Mouse (Mus musculus) right cerebral cortex, postnatal 25 days (tissue): ENCODE measurements at regions not wholly inside any gene's neighbourhood (a gene's known extent, or its start where the extent isn't known, plus 50 kb on each side); places are given as distances from the start of the nearest gene placed in this dataset.

Experiments used
- DNase-seq: peaks from one replicate; pipeline ENCODE4 v3.0.0; 2022

DNA sequence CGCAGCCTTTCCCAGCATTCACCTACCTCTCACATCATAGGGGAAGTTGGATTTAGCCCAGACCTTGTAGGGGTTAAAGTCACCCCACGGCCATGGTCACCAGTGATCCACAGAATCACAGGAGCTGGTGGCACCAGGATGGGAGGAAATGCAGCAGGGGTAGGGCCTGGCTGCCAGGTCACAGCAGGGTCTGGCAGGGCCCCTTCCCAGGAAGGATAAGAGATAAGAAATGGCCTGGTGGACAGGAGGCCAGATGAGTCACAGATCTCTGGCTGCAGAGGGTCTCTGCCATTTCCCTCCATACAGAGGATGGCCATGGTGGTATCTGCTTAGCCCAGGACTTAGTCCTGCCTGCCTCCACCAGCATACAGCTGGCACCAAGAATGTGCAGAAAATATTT lies 103.0 kb downstream of the Cstad start:
- DNase-seq, result no peak

DNA sequence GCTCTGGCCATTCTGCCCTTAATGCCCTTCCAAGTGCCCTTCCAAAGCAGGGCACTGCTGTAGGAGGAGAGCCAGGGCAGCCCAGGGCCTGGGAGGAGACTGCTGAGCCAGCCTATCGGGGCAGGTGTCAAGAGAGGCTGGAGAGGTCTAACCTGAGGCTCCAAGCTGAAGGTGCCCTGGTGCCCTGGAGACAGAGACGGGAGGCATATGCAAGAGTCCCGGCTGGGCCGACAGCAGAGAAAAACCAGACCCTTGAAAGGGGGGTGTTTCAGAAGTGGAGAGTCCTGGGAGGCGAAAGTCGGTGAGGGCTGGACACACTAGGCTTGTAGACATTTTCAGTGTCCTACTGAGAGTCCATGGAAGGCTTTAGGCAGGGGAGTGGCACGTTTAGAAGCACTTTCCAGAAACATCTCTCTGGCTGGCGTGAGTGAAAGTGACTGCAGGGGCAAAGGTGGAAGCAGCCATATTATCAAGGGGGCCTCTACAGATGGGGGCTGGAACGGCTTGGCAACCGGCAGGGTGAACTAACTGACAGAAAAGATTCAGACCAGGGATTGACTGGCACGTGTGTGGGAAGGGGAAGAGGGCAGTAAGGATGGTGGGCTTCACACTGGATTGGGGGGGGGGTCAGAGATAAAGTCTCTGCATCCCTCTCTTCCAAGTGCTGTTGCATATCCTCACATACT lies 101.1 kb downstream of the Cstad start:
- no peak for DNase-seq

DNA sequence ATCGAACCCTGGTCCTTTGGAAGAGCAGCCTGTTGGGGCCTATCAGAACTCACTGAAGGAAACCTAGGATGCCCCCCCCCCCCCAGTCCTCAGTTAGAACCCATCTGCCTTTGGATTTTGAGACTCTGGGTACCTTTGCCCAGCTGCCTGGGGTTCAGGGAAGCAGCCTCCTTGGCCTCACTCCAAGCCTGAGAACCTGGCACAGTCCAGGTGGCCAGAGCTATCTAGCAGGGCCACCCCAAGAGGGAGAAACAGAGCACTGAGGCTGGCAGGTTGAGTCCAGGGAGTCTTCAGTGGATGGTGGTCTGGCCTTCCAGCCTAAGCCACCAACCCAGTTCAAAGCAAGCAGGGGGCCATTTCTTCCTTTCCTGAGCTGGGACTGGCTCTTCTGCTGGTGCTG lies 100.2 kb downstream of the Cstad start:
- no peak for DNase-seq

DNA sequence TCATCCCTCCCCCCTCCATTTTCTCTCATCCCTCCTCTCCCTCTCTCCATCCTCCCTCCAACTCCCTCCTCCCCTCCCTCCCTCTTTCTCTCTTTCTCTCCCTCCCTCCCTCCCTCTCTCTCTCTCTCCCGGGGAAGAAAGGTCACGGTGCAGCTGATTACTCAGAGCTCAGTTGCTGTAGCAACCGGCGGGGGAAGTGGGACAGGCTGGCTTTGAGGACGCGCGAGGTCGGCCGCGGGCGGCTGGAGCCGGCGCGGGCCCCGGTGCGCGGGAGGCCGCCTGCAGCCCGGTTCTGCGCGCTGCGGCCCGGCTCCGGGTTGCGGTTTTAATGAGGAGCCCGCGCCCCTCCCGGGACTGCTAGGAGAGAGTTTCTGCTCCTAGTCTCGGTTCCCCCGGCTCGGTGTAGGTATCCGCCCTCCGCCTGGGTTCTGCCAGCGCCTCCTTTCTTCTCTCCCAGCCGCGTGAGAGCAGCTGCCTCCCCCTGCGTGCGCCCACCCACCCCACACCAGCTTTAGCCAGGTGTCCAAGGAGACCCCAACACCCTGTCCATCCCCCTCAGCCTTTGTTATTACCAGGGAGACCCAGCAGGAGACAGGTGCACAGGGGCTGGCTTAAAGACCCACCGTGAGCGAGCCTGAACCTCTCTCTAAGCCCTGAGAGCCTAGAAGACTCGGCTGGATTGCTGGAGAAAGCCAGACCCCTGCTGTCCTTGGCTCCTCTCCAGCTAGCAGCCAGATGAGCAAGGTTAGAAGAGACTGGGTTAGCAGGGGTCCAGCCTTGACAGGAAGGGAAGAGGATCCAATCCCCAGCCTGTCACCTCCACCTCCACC lies 98.6 kb downstream of the Cstad start:
- DNase-seq, result peak; percentile 89

DNA sequence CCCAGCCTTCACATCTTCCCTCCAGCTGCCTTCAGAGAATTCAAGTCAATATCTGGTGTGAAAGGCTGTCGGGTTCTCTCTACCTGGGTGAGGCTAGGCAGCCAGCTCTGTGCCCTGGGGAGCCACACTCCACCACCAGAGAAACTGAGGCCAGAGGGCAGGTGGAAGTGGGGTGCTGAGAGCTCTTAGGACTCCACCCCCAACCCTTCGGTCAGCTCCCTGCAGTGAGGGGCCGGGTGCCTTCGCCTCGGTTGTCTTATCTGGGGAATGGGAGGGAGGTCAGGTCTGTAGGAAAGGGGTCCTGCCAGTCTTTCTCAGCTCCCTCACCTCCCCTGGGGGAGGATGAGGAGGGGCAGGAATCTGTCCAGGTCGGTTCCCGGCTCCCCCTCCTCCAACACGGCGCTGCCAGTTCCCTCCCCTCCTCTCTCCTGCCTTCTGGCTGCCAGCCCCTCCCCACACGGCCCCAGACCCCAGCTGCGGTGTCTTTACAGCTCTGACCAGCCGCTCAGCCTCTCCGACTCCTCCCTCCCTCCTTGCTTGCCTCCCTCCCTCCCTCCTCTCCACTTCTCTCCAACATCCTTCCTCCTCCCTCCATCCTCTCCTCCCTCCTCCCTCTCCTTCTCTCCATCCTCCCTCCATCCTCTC lies 97.8 kb downstream of the Cstad start:
- DNase-seq, result peak; percentile 64

DNA sequence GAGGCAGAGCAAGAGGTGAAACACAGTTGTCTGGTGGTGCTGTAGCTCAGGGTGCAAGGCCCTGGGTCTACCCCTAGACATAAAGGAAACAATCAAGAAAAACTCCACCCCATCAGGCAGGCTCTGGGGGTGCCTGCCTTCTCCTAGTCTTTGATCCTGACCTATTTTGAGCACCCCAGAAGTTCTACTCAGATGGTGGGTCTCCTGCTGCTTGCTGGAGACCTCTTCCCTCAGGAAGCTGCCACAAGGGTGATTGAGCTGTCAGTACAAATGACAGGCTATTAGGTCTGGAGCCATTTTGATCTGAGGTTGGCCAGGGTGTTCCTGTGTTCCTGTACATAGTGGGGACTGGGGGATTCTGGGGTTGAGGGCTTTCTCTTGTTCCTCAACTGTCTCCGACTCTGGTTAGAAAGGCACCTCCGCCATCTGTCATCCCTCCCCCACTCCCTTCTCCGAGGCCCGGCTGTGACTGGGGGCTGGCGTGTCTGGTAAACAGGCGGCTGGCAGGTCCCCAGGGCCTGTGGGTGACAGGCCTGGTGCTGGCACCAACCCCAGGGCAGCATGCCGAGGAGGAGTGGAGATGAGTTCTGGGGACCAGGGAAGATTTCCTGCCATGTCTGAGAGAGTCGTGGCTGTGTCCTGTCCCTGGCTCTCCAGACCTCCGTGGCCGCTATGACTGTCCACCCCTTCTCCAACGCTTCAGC lies 97.2 kb downstream of the Cstad start:
- DNase-seq, result peak; percentile 88

DNA sequence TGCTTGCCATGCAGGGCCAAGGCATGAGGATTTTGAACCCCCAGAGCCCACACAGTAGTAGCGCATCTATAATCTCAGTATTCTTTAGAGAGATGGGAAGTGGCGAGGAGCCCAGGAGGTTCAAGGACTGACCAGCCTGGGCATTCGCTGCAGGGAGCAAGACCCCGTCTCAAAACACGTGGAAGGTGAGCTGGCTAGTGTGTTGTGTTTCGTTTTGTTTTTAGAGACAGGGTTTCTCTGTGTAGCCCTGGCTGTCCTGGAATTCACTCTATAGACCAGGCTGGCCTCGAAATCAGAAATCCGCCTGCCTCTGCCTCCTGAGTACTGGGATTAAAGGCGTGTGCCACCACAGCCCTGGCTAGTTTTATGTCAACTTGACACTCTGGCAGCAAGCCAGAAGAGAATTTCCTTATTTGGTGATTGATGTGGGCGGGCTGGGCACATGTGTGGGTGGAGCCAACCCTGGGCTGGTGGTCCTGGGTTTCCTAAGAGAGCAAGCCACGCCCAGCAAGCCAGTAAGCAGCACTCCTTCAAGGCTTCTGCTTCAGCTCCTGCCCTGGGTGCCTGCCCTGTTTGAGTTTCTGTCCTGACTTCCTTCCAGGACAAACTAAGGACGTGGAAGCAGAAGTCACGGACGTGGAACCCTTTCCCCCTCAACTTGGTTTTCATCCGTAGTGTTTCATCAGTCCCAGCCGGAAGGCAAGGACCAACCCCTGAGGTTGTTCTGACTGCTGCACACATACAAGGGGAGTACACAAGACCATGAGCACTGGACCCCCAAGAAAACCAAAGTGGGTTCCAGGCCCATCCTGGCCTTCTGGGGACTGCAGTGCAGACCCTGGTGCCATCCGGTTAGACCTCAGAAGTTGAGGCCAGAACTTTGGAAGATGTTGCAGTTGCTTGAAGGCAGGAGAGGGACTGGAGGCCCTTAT lies 96.4 kb downstream of the Cstad start:
- DNase-seq, result no peak

DNA sequence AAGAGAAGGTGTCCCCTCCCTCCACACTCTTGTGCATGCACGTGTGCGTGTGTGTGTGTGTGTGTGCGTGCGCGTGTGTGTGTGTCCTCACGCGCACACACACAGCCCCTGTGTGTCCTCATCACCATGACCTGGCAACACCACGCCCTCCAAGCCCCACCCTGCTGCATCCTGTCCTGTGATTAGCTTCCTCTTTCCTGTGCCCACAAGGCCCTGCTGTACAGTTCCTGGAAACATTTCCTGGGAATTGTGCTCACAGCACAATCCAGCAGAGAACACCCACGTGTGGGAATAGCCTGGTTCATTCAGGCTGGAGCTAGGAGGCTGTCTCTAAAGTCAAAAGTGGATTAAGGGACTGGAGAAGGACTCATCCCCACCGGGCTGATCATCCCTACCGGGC lies 95.5 kb downstream of the Cstad start:
- DNase-seq, result no peak

DNA sequence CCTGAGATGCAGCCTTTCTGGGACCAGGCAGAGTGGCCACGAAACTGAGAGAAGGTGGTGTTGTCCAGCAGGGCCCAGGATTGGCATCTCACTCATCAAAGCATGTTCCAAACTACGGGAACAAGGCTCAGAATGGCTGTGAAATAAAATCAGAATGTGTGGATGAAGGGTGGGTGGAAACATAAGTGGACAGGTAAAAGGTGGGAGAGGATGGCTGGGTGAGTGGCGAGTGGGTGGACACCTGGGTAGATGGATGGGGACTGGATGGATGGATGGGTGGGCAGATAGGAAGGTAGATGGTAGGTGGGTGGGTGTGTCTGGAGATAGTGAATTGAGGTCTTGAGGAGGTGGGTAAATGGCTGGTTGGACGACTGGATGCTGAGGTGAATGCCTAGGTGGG lies 93.6 kb downstream of the Cstad start:
- DNase-seq, result no peak

DNA sequence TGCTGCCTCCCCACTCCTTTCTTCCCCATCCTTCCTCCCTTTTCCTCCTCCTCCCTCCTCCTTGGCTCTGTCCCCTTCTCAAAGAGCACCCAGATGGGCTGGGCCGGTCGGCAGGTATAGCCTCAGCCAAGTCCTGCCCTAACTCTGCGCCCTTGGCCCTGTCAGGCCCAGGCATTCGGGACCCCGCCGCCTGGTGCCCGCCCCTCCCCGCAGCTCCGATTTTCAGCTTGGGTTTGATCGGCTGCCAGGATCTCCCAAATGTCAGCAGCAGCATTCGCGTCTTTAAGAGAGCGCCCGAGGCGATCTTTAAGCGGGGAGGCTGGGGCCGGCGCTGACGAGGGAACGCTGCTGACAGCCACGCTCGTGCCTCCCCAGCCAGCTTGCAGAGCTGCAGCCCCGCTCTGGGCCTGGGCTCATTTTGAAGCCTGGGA lies 92.3 kb downstream of the Cstad start:
- DNase-seq, result peak; percentile 67

DNA sequence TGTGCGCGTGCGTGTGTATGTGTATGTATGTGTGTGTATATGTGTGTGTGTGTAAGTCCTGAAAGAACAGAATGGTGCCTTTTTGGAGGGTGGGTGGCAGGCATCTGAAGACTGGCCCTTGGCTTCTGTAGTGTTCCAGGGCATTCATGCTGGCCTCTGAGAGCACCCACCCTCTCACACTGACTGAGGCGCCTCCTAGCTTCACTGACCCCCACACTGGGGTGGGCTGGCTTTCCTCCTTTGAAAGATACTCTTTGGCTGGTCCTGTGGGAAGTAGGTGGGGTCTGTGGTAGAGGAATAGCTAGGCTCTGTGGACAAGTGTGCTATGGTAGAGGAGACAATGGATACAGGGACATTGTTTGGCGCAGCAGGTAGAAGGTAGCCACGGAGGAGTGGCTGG lies 91.5 kb downstream of the Cstad start:
- DNase-seq, result no peak

DNA sequence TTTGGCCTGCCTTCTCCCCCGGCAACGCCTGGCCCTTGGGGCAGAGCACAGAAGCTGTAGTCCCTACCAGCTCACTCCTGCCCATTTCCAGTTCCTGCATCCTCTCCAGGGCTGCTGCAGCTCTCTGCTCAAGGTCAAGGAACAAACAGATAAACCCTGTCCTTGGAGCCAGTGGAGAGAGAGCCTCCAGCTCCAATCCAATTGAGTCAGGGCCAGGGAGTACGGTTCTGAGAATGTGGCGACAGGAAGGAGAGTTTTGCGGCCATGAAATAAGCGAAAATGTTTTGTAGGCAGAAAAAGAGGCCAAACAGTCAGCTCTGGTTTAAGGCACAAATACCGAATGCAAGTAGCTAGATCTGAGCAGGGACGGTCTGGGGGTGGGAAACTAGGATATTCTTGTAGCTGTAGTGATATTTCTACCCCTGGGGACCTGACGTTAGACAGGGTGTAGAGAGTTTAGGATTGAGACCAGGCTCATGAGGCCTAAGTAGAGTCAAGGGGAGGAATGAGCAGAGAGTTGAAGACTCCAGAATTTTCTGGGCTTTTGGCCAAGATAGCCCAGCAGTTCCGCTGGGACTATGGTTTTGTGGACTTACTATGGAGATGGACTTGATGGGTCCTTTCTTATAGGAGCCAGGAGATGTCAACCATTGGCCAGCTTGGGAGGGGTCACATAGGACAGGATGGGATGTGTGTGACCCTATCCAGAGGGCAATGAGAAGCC lies 90.5 kb downstream of the Cstad start:
- no peak for DNase-seq

DNA sequence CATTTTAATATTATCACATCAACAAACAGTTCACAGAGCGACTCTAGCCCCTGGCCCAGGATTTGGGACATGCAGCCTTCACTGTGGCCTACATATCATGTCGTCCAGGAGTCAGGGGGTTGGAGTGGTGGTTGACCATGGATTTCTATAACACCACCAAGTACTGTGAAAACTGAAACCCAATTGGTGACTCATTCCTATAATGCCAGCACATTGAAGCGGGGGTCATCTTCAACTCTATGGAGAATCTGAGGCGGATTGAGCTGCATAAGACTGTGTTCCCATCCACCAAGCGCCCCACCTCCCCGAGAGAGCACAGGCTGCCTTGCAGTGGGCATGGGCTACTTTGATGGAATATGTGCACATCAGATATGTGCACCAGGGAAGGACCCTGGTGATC lies 89.6 kb downstream of the Cstad start:
- DNase-seq, result no peak

DNA sequence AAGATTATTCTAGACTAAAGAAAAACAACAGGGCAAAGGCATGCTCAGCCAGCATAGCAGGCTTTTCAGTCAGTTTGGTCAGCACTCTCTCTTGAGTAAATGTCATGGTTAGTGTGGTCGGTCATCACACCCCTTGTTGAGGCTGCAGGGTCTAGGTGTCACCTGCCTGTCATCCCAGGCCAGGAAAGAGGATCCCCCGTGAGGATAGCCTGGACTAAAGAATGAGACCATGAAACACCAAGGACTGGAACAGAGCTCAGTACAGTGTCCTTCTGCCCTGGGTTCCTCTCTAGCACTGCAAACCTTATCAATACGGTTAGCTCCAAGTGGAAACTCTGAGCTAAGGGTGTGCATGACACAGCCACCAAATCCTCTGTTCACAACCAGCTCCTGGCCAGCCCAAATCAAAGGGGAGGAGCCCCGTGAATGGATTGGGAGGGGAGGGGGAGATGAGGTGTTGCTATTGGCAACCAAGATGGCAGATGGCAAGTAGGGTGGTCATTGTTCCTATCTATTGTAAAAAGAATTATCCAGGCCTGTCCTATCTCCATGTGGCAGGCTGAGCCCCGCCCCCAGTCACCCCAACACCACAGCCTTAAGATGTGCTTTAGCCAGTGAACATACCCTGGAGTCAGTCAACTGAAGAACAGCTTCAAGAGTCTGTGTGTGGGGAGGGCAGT lies 87.4 kb downstream of the Cstad start:
- no peak for DNase-seq

DNA sequence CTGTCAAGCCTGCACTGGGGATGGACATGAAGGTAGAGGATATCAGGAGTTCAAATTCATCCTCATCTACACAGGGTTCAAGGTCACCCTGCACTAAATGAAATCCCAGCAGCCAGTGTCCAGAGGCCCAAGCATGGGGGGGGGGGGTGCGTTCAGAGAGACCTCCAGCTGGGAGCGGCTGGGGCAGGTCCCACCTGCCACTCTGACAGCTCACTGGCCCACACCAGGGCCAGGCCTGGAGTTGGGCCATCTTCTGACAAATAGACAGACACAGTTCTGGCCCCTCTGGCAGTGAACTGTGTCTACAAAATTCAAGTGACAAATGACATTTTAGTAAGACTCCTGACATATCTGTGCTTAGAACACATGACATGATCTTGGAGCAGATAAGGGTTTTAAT lies 86.8 kb downstream of the Cstad start:
- no peak for DNase-seq

DNA sequence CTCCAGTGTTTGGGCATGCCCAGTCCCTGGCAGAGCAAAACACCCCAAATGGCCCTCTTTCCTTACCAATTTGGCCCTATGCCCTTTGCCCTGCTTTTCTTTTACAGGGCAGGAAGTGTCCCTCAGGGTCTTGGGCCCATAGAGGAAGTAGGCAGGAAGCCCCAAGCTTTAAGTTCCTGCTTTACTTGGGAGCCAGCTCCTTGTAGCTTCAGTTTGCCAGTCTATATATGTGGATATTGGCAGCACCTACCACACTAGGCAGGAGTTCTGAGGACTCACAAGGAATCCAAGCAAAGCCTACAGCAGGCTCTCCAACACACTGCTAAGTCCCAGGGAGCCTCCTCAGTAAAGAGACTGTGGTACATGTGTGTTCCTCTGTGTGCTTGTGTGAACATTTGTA lies 84.2 kb downstream of the Cstad start:
- DNase-seq, result no peak

DNA sequence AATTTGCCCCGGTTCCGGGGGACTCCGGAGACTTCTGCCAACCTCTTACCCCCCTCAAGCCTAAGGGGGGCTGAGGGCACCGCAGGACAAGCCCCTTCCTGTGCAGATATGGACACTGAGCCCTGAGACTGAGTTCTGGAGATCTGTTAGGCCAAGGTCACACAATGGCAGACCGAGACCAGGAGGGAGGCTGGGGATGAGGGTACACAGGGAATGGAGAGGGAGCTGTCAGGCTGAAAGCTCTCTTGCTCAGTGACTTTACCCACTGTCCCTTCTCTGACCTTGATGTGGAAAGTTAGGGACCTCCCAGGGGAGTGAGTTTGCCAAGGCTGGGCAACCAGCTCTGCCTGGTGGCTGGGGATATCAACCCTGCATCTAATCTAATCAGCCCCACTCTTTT lies 82.7 kb downstream of the Cstad start:
- DNase-seq, result no peak

DNA sequence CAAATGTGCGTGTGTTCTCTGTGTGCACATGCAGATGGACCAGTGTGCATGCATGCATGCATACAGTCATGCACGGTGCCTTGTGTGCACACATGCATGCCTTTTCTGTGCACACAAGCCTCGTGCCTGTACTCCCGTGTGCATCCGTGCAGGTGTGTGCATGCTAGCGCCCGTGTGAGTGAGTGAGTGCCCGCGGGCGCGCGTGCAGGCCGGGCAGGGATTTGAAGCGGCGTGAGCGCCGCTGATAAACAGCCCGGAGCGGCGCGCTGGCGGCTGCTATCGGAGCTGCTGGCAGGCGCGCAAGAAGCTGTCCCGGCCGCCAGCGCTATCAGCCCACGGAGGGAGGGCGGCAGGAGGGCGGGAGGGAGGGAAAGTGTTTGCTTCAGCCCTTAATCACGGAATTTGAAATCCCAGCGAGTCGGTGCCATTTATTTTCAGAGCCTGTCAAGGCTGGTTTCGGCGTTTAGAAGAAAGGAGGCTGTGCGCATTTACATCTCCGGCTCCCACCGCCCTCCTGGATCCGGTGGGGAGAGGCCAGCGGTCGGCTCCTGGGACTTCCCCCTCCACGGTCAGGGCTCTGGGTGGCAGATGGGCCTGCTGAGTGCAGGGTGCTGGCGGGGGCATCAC lies 82.1 kb downstream of the Cstad start:
- peak; percentile 84 for DNase-seq

DNA sequence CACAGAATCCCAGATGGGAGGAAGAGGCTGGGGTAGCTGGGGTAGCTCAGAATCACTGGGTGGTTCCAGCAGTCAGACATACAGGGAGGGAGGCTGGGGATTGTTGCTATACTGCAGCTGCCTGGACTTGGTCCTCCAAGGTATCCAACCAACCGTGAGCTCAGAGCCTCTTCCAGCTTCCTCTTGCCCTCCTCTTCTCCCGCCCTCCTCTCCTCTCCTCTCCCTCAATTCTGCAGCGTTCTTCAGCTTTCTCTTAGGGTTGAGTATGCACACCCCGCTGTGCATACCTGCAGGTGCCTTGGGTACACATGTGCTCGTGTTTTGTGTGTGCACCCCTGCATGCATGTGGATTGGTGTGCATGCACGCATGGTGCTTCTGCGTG lies 81.6 kb downstream of the Cstad start:
- no peak for DNase-seq

DNA sequence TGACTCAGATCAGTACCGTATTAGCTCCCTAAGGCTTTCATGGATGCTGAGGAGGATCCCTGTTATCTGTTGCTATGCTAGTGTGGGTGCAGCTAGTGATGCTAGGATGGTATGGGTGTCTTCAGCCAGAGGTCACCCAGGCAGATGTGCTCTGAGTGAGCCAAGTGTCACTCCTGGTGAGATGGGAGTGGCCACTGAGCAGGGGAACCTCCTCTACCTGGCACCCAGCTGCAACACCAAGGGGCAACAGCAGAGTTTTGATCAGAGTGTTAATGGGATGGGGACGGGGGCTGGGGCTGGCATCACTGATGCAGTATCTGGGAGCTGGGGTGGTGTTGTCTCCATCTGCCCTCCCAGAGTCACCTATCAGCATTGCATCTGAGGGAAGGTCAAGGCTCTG lies 81.0 kb downstream of the Cstad start:
- no peak for DNase-seq
